Mouse (Mus musculus) midbrain, embryonic 16.5 days (tissue): ENCODE results near the gene Arid1b. TPM values are rescaled to one million over a fixed set of nuclear protein-coding genes. Genes with fewer than 3 reads are reported as not detected.

Experiments
- ATAC-seq: fragments of 200-750 bp; cut with Nextera tagmentation; 2 replicates; pipeline ENCODE4 v1.8.0; 2017; ENCODE audit warnings: moderate TSS enrichment
- H3K27ac ChIP-seq: fragments of 300-500 bp; sonication (generic); 2 replicates; pipeline ENCODE4 v1.5.1; 2014; ENCODE audit warnings: mild to moderate bottlenecking, low read length, mixed read lengths
- H3K27me3 ChIP-seq: fragments of 300-500 bp; sonication (generic); 2 replicates; pipeline ENCODE4 v1.6.1; 2014; ENCODE audit warnings: low read depth, low read length, mixed read lengths; ENCODE audit not compliant: control insufficient read depth, insufficient read depth
- H3K36me3 ChIP-seq: fragments of 300-500 bp; sonication (generic); 2 replicates; pipeline ENCODE4 v1.6.1; 2014; ENCODE audit warnings: mild to moderate bottlenecking, low read length, moderate library complexity, mixed read lengths; ENCODE audit not compliant: control insufficient read depth, insufficient read depth
- H3K4me1 ChIP-seq: fragments of 300-500 bp; sonication (generic); 2 replicates; pipeline ENCODE4 v1.6.1; 2014; ENCODE audit warnings: mild to moderate bottlenecking, low read length, mixed read lengths; ENCODE audit not compliant: control insufficient read depth, insufficient read depth
- H3K4me2 ChIP-seq: fragments of 300-500 bp; sonication (generic); 2 replicates; pipeline ENCODE4 v1.6.1; 2014; ENCODE audit warnings: mild to moderate bottlenecking, low read length, mixed read lengths
- H3K4me3 ChIP-seq: fragments of 300-500 bp; sonication (generic); 2 replicates; pipeline ENCODE4 v1.5.1; 2014; ENCODE audit warnings: low read depth, mild to moderate bottlenecking, low read length, moderate library complexity, mixed read lengths
- H3K9ac ChIP-seq: fragments of 300-500 bp; sonication (generic); 2 replicates; pipeline ENCODE4 v1.6.1; 2014; ENCODE audit warnings: low read depth, low read length, mixed read lengths
- H3K9me3 ChIP-seq: fragments of 300-500 bp; sonication (generic); replicated peaks from 2 replicates; pipeline ENCODE4 v1.6.1; 2014; ENCODE audit warnings: mild to moderate bottlenecking, low read length, mixed read lengths; ENCODE audit not compliant: control insufficient read depth, poor library complexity, severe bottlenecking
- WGBS: fragments of 180-500 bp; shearing (Covaris S2); extraction: QIAGEN DNeasy Blood & Tissue Kit; methylation state at CpG from one replicate; pipeline ENCODE4 v1.1.7; 2014; 5-methylcytosine and 5-hydroxymethylcytosine counted together
- polyA plus RNA-seq: library from polyadenylated mRNA; unstranded; fragments of >200 nt; fragmentation: Nextera tagmentation; extraction: Ambion mirVana; gene quantifications from 2 replicates; pipeline ENCODE4 v1.2.1, GENCODE M21; 2015

The Arid1b gene
- polyA plus RNA-seq, 1 experiment from 2014 or later, result 13.1 TPM

- H3K9ac ChIP-seq, result no peak overlapping the region
- no peak overlapping the region for H3K4me3 ChIP-seq
- no peaks in the 10 kb centered on the region for H3K36me3 ChIP-seq
- no peaks in the 10 kb centered on the region for H3K9me3 ChIP-seq
- ATAC-seq, result no peak
- WGBS, result 32% methylated on average over 2 of the region's 2 CpGs
- H3K27me3 ChIP-seq, result no peaks in the 10 kb centered on the region
- H3K4me1 ChIP-seq, result peaks cover 27% of the 10 kb centered on the region
- no peak overlapping the region for H3K27ac ChIP-seq
- H3K4me2 ChIP-seq, result no peak overlapping the region
These were observed 193.4 kb downstream of the Arid1b start for GRCm38 (mm10) chr17:5187546-5187945.

- 76% methylated on average over 7 of the region's 7 CpGs for WGBS
- ATAC-seq, result no peak
- Histone ChIP-seq H3K27ac (peak overlapping the region; percentile 11; the same call in 1 of the 2 replicates), H3K36me3 (no peaks in the 10 kb centered on the region), H3K27me3 (no peaks in the 10 kb centered on the region), H3K9ac (0 out of 2 replicates have a peak overlapping the region, but pooled peaks have one; percentile 14), H3K4me1 (peaks cover 25% of the 10 kb centered on the region), H3K4me3 (no peak overlapping the region), H3K9me3 (no peaks in the 10 kb centered on the region), H3K4me2 (no peak overlapping the region)
These were observed 194.3 kb downstream of the Arid1b start for GRCm38 (mm10) chr17:5188400-5188799.

GRCm38 (mm10) chr17:5189551-5190351, 195.6 kb downstream of the Arid1b start:
- 1% methylated on average over 39 of the region's 40 CpGs for WGBS
- Histone ChIP-seq H3K9ac (peak overlapping the region; percentile 75), H3K27me3 (no peaks in the 10 kb centered on the region), H3K4me2 (peak overlapping the region; percentile 82), H3K27ac (peak overlapping the region; percentile 81), H3K4me1 (peaks cover 18% of the 10 kb centered on the region), H3K9me3 (no peaks in the 10 kb centered on the region), H3K36me3 (no peaks in the 10 kb centered on the region), H3K4me3 (peak overlapping the region; percentile 56)
- peak; percentile 91 for ATAC-seq

GRCm38 (mm10) chr17:5190367-5190766, 196.2 kb downstream of the Arid1b start:
- Histone ChIP-seq H3K9me3 (no peaks in the 10 kb centered on the region), H3K36me3 (no peaks in the 10 kb centered on the region), H3K4me2 (peak overlapping the region; percentile 82), H3K27me3 (no peaks in the 10 kb centered on the region), H3K9ac (peak overlapping the region; percentile 75; the same call in 1 of the 2 replicates), H3K4me1 (peaks cover 18% of the 10 kb centered on the region), H3K27ac (peak overlapping the region; percentile 81), H3K4me3 (peak overlapping the region; percentile 56)
- 15% methylated on average over 3 of the region's 3 CpGs for WGBS
- ATAC-seq, result no peak

- H3K9ac ChIP-seq, result no peak overlapping the region
- ATAC-seq, result no peak
- H3K27ac ChIP-seq, result no peak overlapping the region
- no peak overlapping the region for H3K4me3 ChIP-seq
- H3K4me1 ChIP-seq, result peaks cover 28% of the 10 kb centered on the region
- 77% methylated on average over 8 of the region's 8 CpGs for WGBS
- H3K36me3 ChIP-seq, result no peaks in the 10 kb centered on the region
- no peaks in the 10 kb centered on the region for H3K9me3 ChIP-seq
- H3K4me2 ChIP-seq, result no peak overlapping the region
- H3K27me3 ChIP-seq, result no peaks in the 10 kb centered on the region
These were observed 200.2 kb downstream of the Arid1b start for GRCm38 (mm10) chr17:5194157-5194916.

GRCm38 (mm10) chr17:5195397-5195796, 201.3 kb downstream of the Arid1b start:
- no peak overlapping the region for H3K4me3 ChIP-seq
- no peak overlapping the region for H3K9ac ChIP-seq
- no peak overlapping the region for H3K27ac ChIP-seq
- H3K9me3 ChIP-seq, result no peaks in the 10 kb centered on the region
- peaks cover 22% of the 10 kb centered on the region for H3K4me1 ChIP-seq
- no peaks in the 10 kb centered on the region for H3K27me3 ChIP-seq
- no peak for ATAC-seq
- no peak overlapping the region for H3K4me2 ChIP-seq
- H3K36me3 ChIP-seq, result no peaks in the 10 kb centered on the region
- WGBS, result 62% methylated on average over 5 of the region's 5 CpGs

- H3K9ac ChIP-seq, result no peak overlapping the region
- H3K4me2 ChIP-seq, result no peak overlapping the region
- peaks cover 18% of the 10 kb centered on the region for H3K4me1 ChIP-seq
- H3K27ac ChIP-seq, result no peak overlapping the region
- WGBS, result 68% methylated on average over 10 of the region's 10 CpGs
- no peaks in the 10 kb centered on the region for H3K27me3 ChIP-seq
- H3K36me3 ChIP-seq, result no peaks in the 10 kb centered on the region
- ATAC-seq, result no peak
- no peaks in the 10 kb centered on the region for H3K9me3 ChIP-seq
- no peak overlapping the region for H3K4me3 ChIP-seq
These were observed 201.9 kb downstream of the Arid1b start for GRCm38 (mm10) chr17:5196005-5196404.

GRCm38 (mm10) chr17:5196508-5196907, 202.4 kb downstream of the Arid1b start:
- Histone ChIP-seq H3K27ac (no peak overlapping the region), H3K4me1 (peaks cover 18% of the 10 kb centered on the region)
- 87% methylated on average over 6 of the region's 6 CpGs for WGBS

GRCm38 (mm10) chr17:5197083-5197482, 203.0 kb downstream of the Arid1b start:
- no peaks in the 10 kb centered on the region for H3K36me3 ChIP-seq
- 99% methylated on average over 2 of the region's 2 CpGs for WGBS

More at GRCm38 (mm10) chr17:5196508-5196907, 202.4 kb downstream of the Arid1b start:
- Histone ChIP-seq H3K27me3 (no peaks in the 10 kb centered on the region), H3K4me3 (no peak overlapping the region), H3K4me2 (no peak overlapping the region), H3K36me3 (no peaks in the 10 kb centered on the region), H3K9ac (no peak overlapping the region), H3K9me3 (no peaks in the 10 kb centered on the region)
- ATAC-seq, result no peak

More at GRCm38 (mm10) chr17:5197083-5197482, 203.0 kb downstream of the Arid1b start:
- no peak overlapping the region for H3K4me3 ChIP-seq
- no peak overlapping the region for H3K27ac ChIP-seq
- H3K9me3 ChIP-seq, result no peaks in the 10 kb centered on the region
- no peaks in the 10 kb centered on the region for H3K27me3 ChIP-seq
- no peak overlapping the region for H3K9ac ChIP-seq
- H3K4me2 ChIP-seq, result no peak overlapping the region
- peaks cover 20% of the 10 kb centered on the region for H3K4me1 ChIP-seq
- no peak for ATAC-seq
